Mouse (Mus musculus): ENCODE data around the gene Nxph3. TPM values are rescaled to one million over a fixed set of nuclear protein-coding genes. Genes with fewer than 3 reads are reported as not detected.

Nxph3 gene
- 0.75 and 0.81 TPM in 2 replicates for polyA plus RNA-seq (2016; fragmentation: Nextera tagmentation; extraction: Ambion mirVana)

DNA sequence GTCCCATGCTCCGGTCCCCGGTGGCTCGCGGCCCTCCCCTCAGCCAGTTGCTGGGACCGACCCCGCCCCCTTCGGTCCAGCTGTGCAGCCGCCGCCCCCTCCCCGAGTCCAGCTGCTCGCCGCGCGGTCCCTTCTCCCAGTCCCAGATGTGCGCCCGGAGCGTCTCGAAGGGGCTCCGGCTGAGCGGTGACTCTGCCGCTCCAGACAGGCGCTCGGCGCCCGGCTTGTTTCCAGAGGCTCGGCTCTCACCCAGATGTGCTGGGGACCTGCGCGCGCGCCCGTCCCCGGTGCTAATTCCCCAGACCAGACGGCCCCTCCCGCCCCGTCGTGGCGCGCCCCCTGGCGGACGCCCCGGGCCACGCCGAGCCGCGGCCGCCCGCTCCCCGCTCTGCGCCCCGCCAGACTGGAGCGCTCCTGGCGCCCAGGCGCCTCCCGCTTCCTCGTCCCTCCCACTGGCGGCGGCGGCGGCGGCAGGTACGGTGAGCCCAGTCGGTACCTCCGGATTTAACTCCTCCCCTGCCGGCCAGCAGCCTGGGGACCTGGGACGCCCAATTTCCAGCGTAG is at the start of gene Nxph3:
Gene Nxph3 (minus strand): TSS at position 273 of the 564 bp plus-strand sequence.
- Histone ChIP-seq H3K27me3 (peaks cover 71% of the 10 kb centered on the region), H3K4me3 (peak within 1 kb of the TSS; percentile 52), H3K27ac (no peak within 1 kb of the TSS), H3K36me3 (no peaks in the 10 kb centered on the region), H3K9ac (peak within 1 kb of the TSS; percentile 52), H3K9me3 (replicated peaks) (no peaks in the 10 kb centered on the region), H3K4me2 (replicated peaks) (peak within 1 kb of the TSS; percentile 89), H3K4me1 (peaks cover 41% of the 10 kb centered on the region)
- WGBS, result 0% methylated on average over 50 of the region's 66 CpGs
- ATAC-seq (ENCODE audit: low FRiP score), result peak; percentile 37

DNA sequence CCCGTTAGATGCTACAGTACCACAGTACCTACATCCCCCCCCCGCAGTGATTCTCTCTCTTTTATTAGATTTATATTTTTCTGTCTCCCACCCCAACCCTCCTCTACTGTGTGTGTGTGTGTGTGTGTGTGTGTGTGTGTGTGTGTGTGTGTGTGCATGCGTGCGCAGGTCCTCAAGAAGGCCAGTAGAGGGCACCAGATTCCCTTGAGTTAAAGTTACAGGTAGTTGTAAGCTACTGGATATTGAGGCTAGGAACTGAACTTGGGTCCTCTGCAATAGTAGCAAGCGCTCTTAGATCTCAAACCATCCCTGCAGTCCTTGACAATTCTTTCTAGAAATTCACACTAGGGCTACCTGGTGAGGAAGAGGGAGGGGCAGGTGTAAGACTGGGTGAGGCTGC is 49.5 kb upstream of the Nxph3 start:
- 96% methylated on average over 5 of the region's 5 CpGs for WGBS
- ATAC-seq (ENCODE audit: low FRiP score), result no peak
- Histone ChIP-seq H3K4me3 (no peak overlapping the region), H3K4me2 (replicated peaks) (no peak overlapping the region), H3K9me3 (replicated peaks) (no peaks in the 10 kb centered on the region), H3K27me3 (0 out of 2 replicates have a peak, but pooled peaks cover 3% of the 10 kb centered on the region), H3K9ac (no peak overlapping the region), H3K27ac (no peak overlapping the region), H3K4me1 (peaks cover 18% of the 10 kb centered on the region; the same call in 1 of the 2 replicates), H3K36me3 (no peaks in the 10 kb centered on the region)

DNA sequence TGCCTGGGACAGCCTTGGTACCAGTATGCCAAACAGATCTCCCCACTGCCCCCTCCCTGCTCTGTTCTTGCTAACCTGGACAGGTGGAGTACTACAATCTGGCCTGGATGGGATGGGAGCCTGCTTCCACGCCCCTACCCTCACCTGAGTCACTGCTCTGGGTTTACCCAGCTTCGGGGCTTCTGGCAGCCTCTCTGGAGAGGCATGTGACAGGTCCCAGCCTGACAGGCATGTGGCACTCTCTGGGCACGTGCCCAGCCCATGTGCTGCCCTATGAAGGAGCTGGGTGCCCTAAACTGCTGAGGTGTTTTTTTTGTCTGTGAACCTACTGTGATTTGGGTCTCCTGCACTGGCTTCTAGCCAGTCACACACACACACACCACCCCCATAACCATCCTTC is 46.4 kb upstream of the Nxph3 start:
- no peak for ATAC-seq (ENCODE audit: low FRiP score)
- H3K4me1 ChIP-seq, result 0 out of 2 replicates have a peak, but pooled peaks cover 4% of the 10 kb centered on the region
- H3K9me3 ChIP-seq (replicated peaks), result no peaks in the 10 kb centered on the region
- no peaks in the 10 kb centered on the region for H3K36me3 ChIP-seq
- H3K9ac ChIP-seq, result no peak overlapping the region
- H3K4me3 ChIP-seq, result no peak overlapping the region
- 69% methylated on average over 3 of the region's 3 CpGs for WGBS
- H3K27ac ChIP-seq, result no peak overlapping the region
- no peak overlapping the region for H3K4me2 ChIP-seq (replicated peaks)
- H3K27me3 ChIP-seq, result 0 out of 2 replicates have a peak, but pooled peaks cover 3% of the 10 kb centered on the region

DNA sequence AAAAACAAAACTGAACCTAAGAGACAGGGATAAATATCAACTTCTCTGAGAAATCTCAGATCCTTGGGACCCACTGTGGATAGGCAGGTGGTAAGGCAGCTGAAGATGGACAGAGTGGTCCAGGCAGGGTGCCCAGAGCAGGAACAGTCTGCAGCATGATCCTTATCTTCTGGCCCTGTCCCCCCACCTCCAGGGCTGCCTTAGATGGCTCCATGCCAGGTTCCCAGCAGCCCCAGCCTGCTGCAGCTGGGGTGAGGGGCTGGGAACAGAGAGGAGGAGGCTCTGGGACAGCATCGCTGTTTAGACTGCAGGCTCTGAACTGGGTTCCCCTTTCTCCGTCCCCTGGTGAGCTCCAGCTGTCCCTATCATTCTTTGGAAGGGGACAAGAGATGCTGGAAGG is 45.4 kb upstream of the Nxph3 start:
- H3K36me3 ChIP-seq, result no peaks in the 10 kb centered on the region
- H3K4me1 ChIP-seq, result 0 out of 2 replicates have a peak, but pooled peaks cover 4% of the 10 kb centered on the region
- no peak overlapping the region for H3K9ac ChIP-seq
- H3K4me3 ChIP-seq, result no peak overlapping the region
- H3K27me3 ChIP-seq, result 0 out of 2 replicates have a peak, but pooled peaks cover 3% of the 10 kb centered on the region
- WGBS, result 55% methylated on average over 2 of the region's 2 CpGs
- H3K4me2 ChIP-seq (replicated peaks), result no peak overlapping the region
- no peaks in the 10 kb centered on the region for H3K9me3 ChIP-seq (replicated peaks)
- no peak for ATAC-seq (ENCODE audit: low FRiP score)
- no peak overlapping the region for H3K27ac ChIP-seq

DNA sequence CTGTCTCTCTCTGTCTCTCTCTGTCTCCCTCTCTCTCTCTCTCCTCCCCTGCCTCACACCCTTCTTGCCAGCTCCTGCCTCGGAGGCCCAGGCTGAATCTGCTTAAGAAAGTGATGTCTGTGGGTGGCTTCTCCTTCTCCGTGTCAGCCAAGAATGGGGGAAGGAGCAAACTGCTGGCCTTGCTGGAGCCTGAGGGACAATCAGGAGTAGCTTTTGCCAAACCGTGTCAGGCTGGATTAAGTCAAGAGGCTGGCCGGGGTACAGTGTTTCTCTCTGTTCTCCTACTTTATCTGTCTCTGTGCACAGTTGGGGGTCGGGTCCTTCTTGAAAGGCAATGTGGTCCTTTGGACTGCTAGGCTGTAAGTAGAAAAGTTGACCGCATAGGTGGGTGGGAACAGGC is 43.3 kb upstream of the Nxph3 start:
- Histone ChIP-seq H3K27ac (no peak overlapping the region), H3K36me3 (no peaks in the 10 kb centered on the region), H3K27me3 (0 out of 2 replicates have a peak, but pooled peaks cover 3% of the 10 kb centered on the region), H3K9ac (no peak overlapping the region), H3K9me3 (replicated peaks) (no peaks in the 10 kb centered on the region), H3K4me3 (no peak overlapping the region), H3K4me2 (replicated peaks) (no peak overlapping the region), H3K4me1 (0 out of 2 replicates have a peak, but pooled peaks cover 4% of the 10 kb centered on the region)
- ATAC-seq (ENCODE audit: low FRiP score), result no peak
- WGBS, result 38% methylated on average over 6 of the region's 6 CpGs

DNA sequence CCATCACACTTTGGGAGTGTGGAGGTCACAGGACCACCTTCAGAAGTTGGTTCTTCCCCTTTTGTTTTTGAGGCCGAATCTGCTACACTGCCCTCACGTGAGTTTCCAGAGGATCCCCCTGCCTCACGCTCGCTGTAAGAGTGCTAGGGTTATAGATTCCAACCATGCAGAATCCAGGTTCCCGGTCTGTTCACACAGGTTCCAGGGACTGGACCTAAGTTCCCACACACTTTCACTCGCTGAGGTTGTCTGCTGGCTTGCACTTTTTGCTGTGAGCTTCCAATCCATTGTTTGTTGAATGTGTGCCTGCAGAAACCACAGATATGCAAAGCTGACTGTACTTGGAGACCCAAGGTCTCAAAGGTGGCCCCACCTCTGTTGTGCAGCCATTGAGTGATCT is 42.7 kb upstream of the Nxph3 start:
- no peak overlapping the region for H3K4me2 ChIP-seq (replicated peaks)
- no peak overlapping the region for H3K27ac ChIP-seq
- H3K36me3 ChIP-seq, result no peaks in the 10 kb centered on the region
- H3K4me1 ChIP-seq, result 0 out of 2 replicates have a peak, but pooled peaks cover 4% of the 10 kb centered on the region
- H3K4me3 ChIP-seq, result no peak overlapping the region
- no peak for ATAC-seq (ENCODE audit: low FRiP score)
- H3K27me3 ChIP-seq, result 0 out of 2 replicates have a peak, but pooled peaks cover 3% of the 10 kb centered on the region
- H3K9me3 ChIP-seq (replicated peaks), result no peaks in the 10 kb centered on the region
- 74% methylated on average over 6 of the region's 6 CpGs for WGBS
- no peak overlapping the region for H3K9ac ChIP-seq

DNA sequence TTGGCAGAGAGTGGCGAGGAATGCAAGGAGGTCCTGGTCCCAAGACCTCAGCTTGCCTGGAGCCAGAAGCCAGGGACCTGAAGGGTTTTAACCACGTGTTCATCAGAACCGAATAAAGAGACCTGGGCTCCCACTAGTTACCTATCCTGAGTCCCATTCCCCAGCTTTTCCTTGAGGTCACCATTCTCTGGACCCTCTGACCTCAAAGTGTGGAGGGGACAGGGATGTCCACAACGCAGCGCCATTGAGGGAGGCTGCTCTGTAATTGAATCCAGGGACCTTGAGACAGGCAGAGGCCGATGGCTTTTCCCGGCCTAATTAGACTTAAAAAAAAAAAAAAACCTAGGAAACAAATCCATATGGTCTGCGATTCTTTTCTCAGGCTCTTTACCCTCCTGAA is 40.9 kb upstream of the Nxph3 start:
- H3K4me1 ChIP-seq, result 0 out of 2 replicates have a peak, but pooled peaks cover 4% of the 10 kb centered on the region
- H3K4me3 ChIP-seq, result no peak overlapping the region
- H3K9ac ChIP-seq, result no peak overlapping the region
- no peak overlapping the region for H3K4me2 ChIP-seq (replicated peaks)
- H3K27ac ChIP-seq, result no peak overlapping the region
- H3K9me3 ChIP-seq (replicated peaks), result no peaks in the 10 kb centered on the region
- H3K27me3 ChIP-seq, result 0 out of 2 replicates have a peak, but pooled peaks cover 3% of the 10 kb centered on the region
- no peaks in the 10 kb centered on the region for H3K36me3 ChIP-seq
- WGBS, result 54% methylated on average over 8 of the region's 8 CpGs
- no peak for ATAC-seq (ENCODE audit: low FRiP score)

DNA sequence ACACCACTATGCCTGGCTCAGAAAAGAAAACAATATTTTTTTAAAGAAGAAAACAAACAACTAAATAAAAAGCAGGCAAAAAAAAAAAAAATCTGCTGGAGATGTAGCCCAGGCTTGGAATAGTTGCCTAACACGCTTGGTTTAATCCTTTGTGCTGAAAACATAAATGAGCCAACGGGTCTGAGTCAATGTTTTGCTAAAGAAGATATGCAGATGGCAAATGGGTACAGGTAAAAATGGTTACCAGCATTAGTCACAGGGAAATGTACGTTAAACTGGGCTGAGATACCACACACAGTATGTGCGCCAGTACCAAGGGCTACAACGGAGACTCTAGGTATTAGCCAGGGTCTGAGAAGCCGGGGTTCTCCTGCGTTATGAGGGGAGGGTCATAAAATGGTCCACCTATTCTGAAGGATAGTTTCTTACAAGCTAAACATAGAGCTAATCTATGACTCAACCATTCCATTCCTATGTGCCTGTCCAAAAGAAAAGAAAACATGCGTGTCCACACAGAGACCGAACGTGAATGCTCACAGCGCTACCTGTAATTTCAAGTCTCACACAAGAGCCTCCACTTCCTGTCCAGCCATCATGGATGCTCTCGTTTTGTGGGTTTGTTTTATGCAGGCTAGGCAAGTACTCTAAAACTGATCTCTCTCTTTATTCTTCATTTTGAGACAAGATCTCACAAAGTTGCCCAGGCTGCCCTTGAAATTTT is 36.1 kb upstream of the Nxph3 start:
- no peak overlapping the region for H3K27ac ChIP-seq
- H3K4me1 ChIP-seq, result no peaks in the 10 kb centered on the region
- no peaks in the 10 kb centered on the region for H3K9me3 ChIP-seq (replicated peaks)
- no peaks in the 10 kb centered on the region for H3K27me3 ChIP-seq
- no peak overlapping the region for H3K9ac ChIP-seq
- 85% methylated on average over 12 of the region's 12 CpGs for WGBS
- ATAC-seq (ENCODE audit: low FRiP score), result no peak
- H3K4me2 ChIP-seq (replicated peaks), result no peak overlapping the region
- no peak overlapping the region for H3K4me3 ChIP-seq
- H3K36me3 ChIP-seq, result no peaks in the 10 kb centered on the region

DNA sequence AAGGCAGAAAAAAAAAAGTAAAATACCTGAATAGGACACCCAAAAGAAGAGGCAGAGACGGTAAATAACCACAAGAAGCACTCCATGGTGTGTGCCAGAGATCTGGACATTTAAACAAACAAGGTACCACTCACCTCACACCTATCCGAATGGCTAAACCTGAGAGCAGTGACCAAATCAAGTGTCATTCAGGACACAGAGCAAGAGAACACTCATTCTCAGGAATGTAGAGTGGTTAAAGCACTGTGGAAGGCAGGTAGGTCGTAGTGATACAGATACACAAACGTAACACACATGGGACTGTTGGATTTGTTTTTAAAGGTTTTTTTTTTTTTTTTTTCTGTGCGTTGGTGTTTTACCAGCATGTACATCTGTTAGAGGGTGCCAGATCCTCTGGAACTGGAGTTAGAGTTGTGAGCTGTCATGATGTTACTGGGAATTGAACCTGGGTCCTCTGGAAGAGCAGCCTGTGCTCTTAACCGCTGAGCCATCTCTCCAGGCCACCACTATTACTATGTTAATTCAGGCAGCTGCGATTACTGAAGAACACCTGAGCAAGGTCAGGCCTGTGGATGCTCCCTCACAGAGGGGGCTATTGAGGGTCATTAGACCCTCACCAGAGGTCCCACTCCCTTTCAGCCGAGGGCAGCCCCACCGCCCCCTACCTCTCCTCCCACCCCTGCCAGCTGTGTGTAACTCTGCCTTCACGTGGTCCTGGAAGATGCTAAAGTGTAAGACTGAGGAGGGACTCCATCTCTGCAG is 31.8 kb upstream of the Nxph3 start:
- no peak overlapping the region for H3K4me3 ChIP-seq
- no peak overlapping the region for H3K27ac ChIP-seq
- ATAC-seq (ENCODE audit: low FRiP score), result no peak
- no peak overlapping the region for H3K4me2 ChIP-seq (replicated peaks)
- H3K27me3 ChIP-seq, result no peaks in the 10 kb centered on the region
- WGBS, result 69% methylated on average over 10 of the region's 10 CpGs
- peaks cover 13% of the 10 kb centered on the region; the same call in 1 of the 2 replicates for H3K4me1 ChIP-seq
- H3K9me3 ChIP-seq (replicated peaks), result no peaks in the 10 kb centered on the region
- no peak overlapping the region for H3K9ac ChIP-seq
- no peaks in the 10 kb centered on the region for H3K36me3 ChIP-seq

DNA sequence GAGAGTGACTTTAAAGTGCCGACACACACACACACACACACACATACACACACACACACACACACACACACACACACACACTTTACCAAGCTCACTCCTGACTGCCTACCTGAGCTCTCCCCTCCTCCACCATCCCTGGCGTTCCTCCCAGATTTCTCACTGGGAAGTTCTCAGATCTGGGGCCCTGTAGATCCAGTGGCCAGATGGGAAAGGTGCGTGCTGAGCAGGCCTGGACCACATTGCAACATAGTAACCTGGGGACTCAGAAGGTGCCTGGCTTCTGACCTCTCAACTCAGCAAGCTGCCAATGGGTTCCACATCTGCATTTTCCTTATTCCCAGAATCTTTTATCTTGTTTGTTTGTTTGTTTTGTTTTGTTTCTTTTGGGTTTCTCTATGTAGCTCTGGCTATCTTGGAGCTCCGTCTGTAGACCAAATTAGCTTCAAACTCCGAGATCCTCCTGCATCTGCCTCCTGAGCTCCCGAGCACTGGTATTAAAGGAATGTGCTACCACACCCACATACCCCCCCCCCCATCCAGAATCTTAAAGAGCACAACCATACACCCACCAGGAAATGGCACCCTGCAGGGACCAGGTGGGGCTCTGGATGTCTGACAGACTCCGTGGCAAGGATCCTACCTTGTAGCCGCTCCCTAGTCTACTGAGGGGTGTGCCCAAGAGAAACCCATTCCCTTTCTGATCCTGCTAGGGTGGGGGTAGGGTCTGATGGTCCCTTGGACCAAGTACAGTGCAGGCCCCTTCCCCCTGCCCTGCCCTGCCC is 30.4 kb upstream of the Nxph3 start:
- no peaks in the 10 kb centered on the region for H3K36me3 ChIP-seq
- H3K4me2 ChIP-seq (replicated peaks), result no peak overlapping the region
- H3K9ac ChIP-seq, result no peak overlapping the region
- H3K4me3 ChIP-seq, result no peak overlapping the region
- H3K9me3 ChIP-seq (replicated peaks), result no peaks in the 10 kb centered on the region
- peaks cover 26% of the 10 kb centered on the region for H3K4me1 ChIP-seq
- no peak overlapping the region for H3K27ac ChIP-seq
- no peak for ATAC-seq (ENCODE audit: low FRiP score)
- WGBS, result 83% methylated on average over 8 of the region's 8 CpGs
- H3K27me3 ChIP-seq, result 0 out of 2 replicates have a peak, but pooled peaks cover 5% of the 10 kb centered on the region

DNA sequence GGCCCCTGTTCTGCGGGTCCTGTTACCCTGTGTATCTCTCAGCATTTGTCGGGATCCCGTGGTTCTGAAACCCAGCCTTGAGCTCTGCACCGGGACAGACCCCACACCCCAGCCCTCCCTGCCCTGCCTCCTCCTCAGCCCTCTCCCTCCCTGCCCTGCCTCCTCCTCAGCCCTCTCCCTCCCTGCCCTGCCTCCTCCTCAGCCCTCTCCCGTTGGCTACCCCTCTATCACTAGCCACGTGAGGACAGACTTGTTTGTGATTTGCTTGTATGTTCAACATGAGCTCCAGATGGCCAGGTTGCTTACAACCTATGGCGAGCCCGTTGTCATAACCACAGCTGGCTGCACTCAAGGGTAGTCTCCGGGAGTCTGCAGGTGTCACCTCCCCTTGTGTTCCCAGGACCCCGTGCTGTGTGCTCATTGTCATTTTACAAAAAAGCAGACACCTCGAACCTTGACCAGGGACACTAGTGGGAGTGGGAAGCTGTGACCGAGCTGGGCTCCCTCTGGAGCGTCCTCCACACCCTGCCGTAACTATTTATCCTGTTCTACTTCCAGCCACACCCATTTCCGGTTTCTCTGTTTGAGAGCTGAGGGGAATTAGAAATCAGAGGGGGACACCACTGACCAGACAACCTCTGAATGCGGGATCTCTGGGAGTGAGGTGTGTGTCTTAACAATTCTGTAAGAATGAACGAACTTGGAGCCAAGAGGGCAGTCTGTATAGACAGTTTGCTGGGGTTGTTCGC is 26.4 kb upstream of the Nxph3 start:
- Histone ChIP-seq H3K4me2 (replicated peaks) (no peak overlapping the region), H3K9me3 (replicated peaks) (no peaks in the 10 kb centered on the region), H3K4me1 (peaks cover 39% of the 10 kb centered on the region), H3K4me3 (no peak overlapping the region), H3K27ac (no peak overlapping the region), H3K27me3 (0 out of 2 replicates have a peak, but pooled peaks cover 5% of the 10 kb centered on the region), H3K9ac (no peak overlapping the region), H3K36me3 (no peaks in the 10 kb centered on the region)
- WGBS, result 38% methylated on average over 18 of the region's 18 CpGs
- ATAC-seq (ENCODE audit: low FRiP score), result no peak

Data from hindbrain, embryonic 12.5 days (tissue).